Mouse (Mus musculus) ES-E14 (cell line): ENCODE measurements around the gene Wdr62.

Source experiments
- CHD2 ChIP-seq: IDR thresholded peaks from 2 replicates; pipeline ENCODE4 v1.6.1; 2014; ENCODE audit warnings: mild to moderate bottlenecking, low read depth, low read length, inconsistent platforms
- HCFC1 ChIP-seq: IDR thresholded peaks from 2 replicates; pipeline ENCODE4 v1.6.1; 2012; ENCODE audit warnings: low read length, inconsistent platforms, borderline replicate concordance; ENCODE audit not compliant: insufficient read depth
- MAFK ChIP-seq: IDR thresholded peaks from 2 replicates; pipeline ENCODE4 v1.6.1; 2014; ENCODE audit warnings: mild to moderate bottlenecking, low read depth, low read length, inconsistent platforms; ENCODE audit not compliant: insufficient read depth
- ZC3H11A ChIP-seq: IDR thresholded peaks from 2 replicates; pipeline ENCODE4 v1.6.1; 2012; ENCODE audit warnings: low read depth, mild to moderate bottlenecking, inconsistent platforms, low read length, borderline replicate concordance
- ZNF384 ChIP-seq: IDR thresholded peaks from 2 replicates; pipeline ENCODE4 v1.6.1; 2012; ENCODE audit warnings: low read depth, low read length, inconsistent platforms

- TF ChIP-seq ZNF384 (no peak), MAFK (no peak), ZC3H11A (no peak), HCFC1 (no peak), CHD2 (no peak)
These were observed 28.0 kb downstream of the Wdr62 start for GRCm38 (mm10) chr7:30251956-30252954.
